Mouse (Mus musculus): ENCODE results near the gene Csdc2. TPM values are rescaled to one million over a fixed set of nuclear protein-coding genes. Genes with fewer than 3 reads are reported as not detected.
A peak's percentile ranks its signal among the peaks of the same experiment; 100 is the strongest.

Csdc2 gene
- polyA plus RNA-seq, 2 experiments: 14.3 to 16.2 TPM

GRCm38 (mm10) chr15:81933986-81934385 lies 2.6 kb upstream of the Csdc2 start:
- H3K4me2 ChIP-seq (replicated peaks; ENCODE audit: low read depth, low read length, severe bottlenecking): no peak overlapping the region
- ATAC-seq (ENCODE audit: low FRiP score, low read depth): no peak
- no peak overlapping the region for H3K27ac ChIP-seq (replicated peaks; ENCODE audit: low read depth, low read length)
- no peak overlapping the region for H3K4me3 ChIP-seq (replicated peaks; ENCODE audit: low read length)
- no peak for TF ChIP-seq POLR2A (IDR thresholded peaks at IDR 0.05; ENCODE audit: borderline replicate concordance, extremely low read depth, insufficient read depth, insufficient read length)
- H3K36me3 ChIP-seq (ENCODE audit: control insufficient read depth, insufficient read depth, low read length): no peaks in the 10 kb centered on the region
- H3K9ac ChIP-seq (ENCODE audit: low read depth, low read length, severe bottlenecking): no peak overlapping the region
- DNase-seq (ENCODE audit: low spot score): no peak
- no peaks in the 10 kb centered on the region for H3K9me3 ChIP-seq (ENCODE audit: control insufficient read depth, low read length)
- WGBS: 87% methylated on average over 1 of the region's 1 CpGs
- H3K4me1 ChIP-seq (ENCODE audit: control insufficient read depth, insufficient read depth, low read length): peaks cover 15% of the 10 kb centered on the region
- H3K27me3 ChIP-seq (ENCODE audit: control insufficient read depth, insufficient read depth, low read length): no peaks in the 10 kb centered on the region

GRCm38 (mm10) chr15:81935869-81936637 lies 506 bp upstream of the Csdc2 start:
- ATAC-seq (ENCODE audit: low FRiP score, low read depth) (peak; percentile 41; the same call in 1 of the 2 replicates), DNase-seq (ENCODE audit: low spot score) (no peak)
- Histone ChIP-seq H3K9ac (ENCODE audit: low read depth, low read length, severe bottlenecking) (peak overlapping the region; percentile 61; the same call in 1 of the 2 replicates), H3K4me1 (ENCODE audit: control insufficient read depth, insufficient read depth, low read length) (peaks cover 15% of the 10 kb centered on the region), H3K9me3 (ENCODE audit: control insufficient read depth, low read length) (no peaks in the 10 kb centered on the region), H3K27me3 (ENCODE audit: control insufficient read depth, insufficient read depth, low read length) (no peaks in the 10 kb centered on the region), H3K27ac (replicated peaks; ENCODE audit: low read depth, low read length) (no peak overlapping the region), H3K4me3 (replicated peaks; ENCODE audit: low read length) (peak overlapping the region; percentile 48), H3K4me2 (replicated peaks; ENCODE audit: low read depth, low read length, severe bottlenecking) (peak overlapping the region; percentile 72), H3K36me3 (ENCODE audit: control insufficient read depth, insufficient read depth, low read length) (no peaks in the 10 kb centered on the region)
- WGBS: 51% methylated on average over 7 of the region's 7 CpGs
- TF ChIP-seq POLR2A (IDR thresholded peaks at IDR 0.05; ENCODE audit: borderline replicate concordance, extremely low read depth, insufficient read depth, insufficient read length): no peak

GRCm38 (mm10) chr15:81937098-81937972 lies 776 bp downstream of the Csdc2 start:
- peak overlapping the region; percentile 61 for H3K9ac ChIP-seq (ENCODE audit: low read depth, low read length, severe bottlenecking)
- no peaks in the 10 kb centered on the region for H3K9me3 ChIP-seq (ENCODE audit: control insufficient read depth, low read length)
- DNase-seq (ENCODE audit: low spot score) (no peak), ATAC-seq (ENCODE audit: low FRiP score, low read depth) (0 out of 2 replicates have a peak, but pooled peaks have one; percentile 3)
- no peaks in the 10 kb centered on the region for H3K36me3 ChIP-seq (ENCODE audit: control insufficient read depth, insufficient read depth, low read length)
- 7% methylated on average over 17 of the region's 19 CpGs for WGBS
- peaks cover 15% of the 10 kb centered on the region for H3K4me1 ChIP-seq (ENCODE audit: control insufficient read depth, insufficient read depth, low read length)
- H3K4me2 ChIP-seq (replicated peaks; ENCODE audit: low read depth, low read length, severe bottlenecking): peak overlapping the region; percentile 72
- H3K4me3 ChIP-seq (replicated peaks; ENCODE audit: low read length): peak overlapping the region; percentile 48
- 0 out of 2 replicates have a peak overlapping the region, but pooled peaks have one; percentile 33 for H3K27ac ChIP-seq (replicated peaks; ENCODE audit: low read depth, low read length)
- no peak for TF ChIP-seq POLR2A (IDR thresholded peaks at IDR 0.05; ENCODE audit: borderline replicate concordance, extremely low read depth, insufficient read depth, insufficient read length)
- no peaks in the 10 kb centered on the region for H3K27me3 ChIP-seq (ENCODE audit: control insufficient read depth, insufficient read depth, low read length)

GRCm38 (mm10) chr15:81938246-81938645 lies 1.7 kb downstream of the Csdc2 start:
- no peak for DNase-seq (ENCODE audit: low spot score)

GRCm38 (mm10) chr15:81939157-81939715 lies 2.7 kb downstream of the Csdc2 start:
- no peaks in the 10 kb centered on the region for H3K9me3 ChIP-seq (ENCODE audit: control insufficient read depth, low read length)
- H3K27me3 ChIP-seq (ENCODE audit: control insufficient read depth, insufficient read depth, low read length): no peaks in the 10 kb centered on the region
- H3K9ac ChIP-seq (ENCODE audit: low read depth, low read length, severe bottlenecking): no peak overlapping the region
- no peak for TF ChIP-seq POLR2A (IDR thresholded peaks at IDR 0.05; ENCODE audit: borderline replicate concordance, extremely low read depth, insufficient read depth, insufficient read length)
- H3K27ac ChIP-seq (replicated peaks; ENCODE audit: low read depth, low read length): no peak overlapping the region
- H3K4me2 ChIP-seq (replicated peaks; ENCODE audit: low read depth, low read length, severe bottlenecking): no peak overlapping the region
- DNase-seq (ENCODE audit: low spot score): no peak
- H3K4me3 ChIP-seq (replicated peaks; ENCODE audit: low read length): no peak overlapping the region
- H3K4me1 ChIP-seq (ENCODE audit: control insufficient read depth, insufficient read depth, low read length): peaks cover 15% of the 10 kb centered on the region
- no peaks in the 10 kb centered on the region for H3K36me3 ChIP-seq (ENCODE audit: control insufficient read depth, insufficient read depth, low read length)
- no peak for ATAC-seq (ENCODE audit: low FRiP score, low read depth)
- 87% methylated on average over 10 of the region's 10 CpGs for WGBS

More at GRCm38 (mm10) chr15:81938246-81938645, 1.7 kb downstream of the Csdc2 start:
- Histone ChIP-seq H3K27ac (replicated peaks; ENCODE audit: low read depth, low read length) (no peak overlapping the region), H3K4me1 (ENCODE audit: control insufficient read depth, insufficient read depth, low read length) (peaks cover 15% of the 10 kb centered on the region), H3K9ac (ENCODE audit: low read depth, low read length, severe bottlenecking) (no peak overlapping the region), H3K4me3 (replicated peaks; ENCODE audit: low read length) (no peak overlapping the region), H3K9me3 (ENCODE audit: control insufficient read depth, low read length) (no peaks in the 10 kb centered on the region), H3K36me3 (ENCODE audit: control insufficient read depth, insufficient read depth, low read length) (no peaks in the 10 kb centered on the region), H3K27me3 (ENCODE audit: control insufficient read depth, insufficient read depth, low read length) (no peaks in the 10 kb centered on the region), H3K4me2 (replicated peaks; ENCODE audit: low read depth, low read length, severe bottlenecking) (no peak overlapping the region)
- WGBS: 38% methylated on average over 2 of the region's 2 CpGs
- ATAC-seq (ENCODE audit: low FRiP score, low read depth): no peak; the same call in 1 of the 2 replicates
- TF ChIP-seq POLR2A (IDR thresholded peaks at IDR 0.05; ENCODE audit: borderline replicate concordance, extremely low read depth, insufficient read depth, insufficient read length): no peak
